Mouse (Mus musculus) spleen, embryonic (tissue): ENCODE measurements around the gene Myo19.

Experiments
- CTCF ChIA-PET: fragments of 350-600 bp; sonication (Branson Sonifier 250); formaldehyde crosslinking; loops from one replicate; lab custom pipeline; 2022; lab: Charles Lee

Gene Myo19

GRCm38 (mm10) chr11:84885238-84885637 is 5.3 kb downstream of the Myo19 start:
- CTCF ChIA-PET: interaction anchor here (0.6 kb wide), 1 partner anchor 228 kb away, joined by 3 read pairs; no protein-coding TSS in a partner anchor

GRCm38 (mm10) chr11:84886236-84886635 is 6.3 kb downstream of the Myo19 start:
- CTCF ChIA-PET: no interaction called here

- CTCF ChIA-PET: interaction anchor here (0.7 kb wide), 1 partner anchor 1114 kb away, joined by 10 read pairs; no protein-coding TSS in a partner anchor
Observed at GRCm38 (mm10) chr11:84886767-84887511, 7.0 kb downstream of the Myo19 start.

GRCm38 (mm10) chr11:84888025-84888424 is 8.1 kb downstream of the Myo19 start:
- CTCF ChIA-PET: no interaction called here

GRCm38 (mm10) chr11:84889492-84889891 is 9.5 kb downstream of the Myo19 start:
- CTCF ChIA-PET: no interaction called here

GRCm38 (mm10) chr11:84891705-84892104 is 11.8 kb downstream of the Myo19 start:
- CTCF ChIA-PET: interaction anchor here (0.7 kb wide), 1 partner anchor 411 kb away, joined by 3 read pairs; no protein-coding TSS in a partner anchor

- CTCF ChIA-PET: no interaction called here
Observed at GRCm38 (mm10) chr11:84893113-84893512, 13.2 kb downstream of the Myo19 start.

- CTCF ChIA-PET: no interaction called here
Observed at GRCm38 (mm10) chr11:84904597-84905144, 24.7 kb downstream of the Myo19 start.

GRCm38 (mm10) chr11:84907081-84907480 is 27.1 kb downstream of the Myo19 start:
- CTCF ChIA-PET: no interaction called here

- CTCF ChIA-PET: no interaction called here
Observed at GRCm38 (mm10) chr11:84908480-84908879, 28.5 kb downstream of the Myo19 start.

- CTCF ChIA-PET: interaction anchor here (0.6 kb wide), 1 partner anchor 39 kb away, joined by 3 read pairs; no protein-coding TSS in a partner anchor
Observed at GRCm38 (mm10) chr11:84910411-84910810, 30.5 kb downstream of the Myo19 start.

GRCm38 (mm10) chr11:84914673-84915072 is 34.7 kb downstream of the Myo19 start:
- CTCF ChIA-PET: no interaction called here

- CTCF ChIA-PET: no interaction called here
Observed at GRCm38 (mm10) chr11:84916053-84916702, 36.2 kb downstream of the Myo19 start, which contains the start of gene Znhit3. Znhit3 (minus strand) TSS chr11:84916366.

- CTCF ChIA-PET: no interaction called here
Observed at GRCm38 (mm10) chr11:84916703-84917300, 36.9 kb downstream of the Myo19 start.

- CTCF ChIA-PET: interaction anchor here (0.6 kb wide), 2 partner anchors 254 to 343 kb away, joined by 3 to 13 read pairs; no protein-coding TSS in a partner anchor
Observed at GRCm38 (mm10) chr11:84918425-84918824, 38.5 kb downstream of the Myo19 start.

GRCm38 (mm10) chr11:84919276-84919675 is 39.3 kb downstream of the Myo19 start:
- CTCF ChIA-PET: no interaction called here

GRCm38 (mm10) chr11:84919951-84920350 is 40.0 kb downstream of the Myo19 start:
- CTCF ChIA-PET: no interaction called here

- CTCF ChIA-PET: interaction anchor here (0.5 to 0.6 kb wide), 2 partner anchors 9 to 94 kb away, joined by 3 to 4 read pairs; no protein-coding TSS in a partner anchor
Observed at GRCm38 (mm10) chr11:84920981-84921380, 41.0 kb downstream of the Myo19 start.

- CTCF ChIA-PET: interaction anchor here (0.5 to 0.6 kb wide), 2 partner anchors 73 to 82 kb away, joined by 3 read pairs; no protein-coding TSS in a partner anchor
Observed at GRCm38 (mm10) chr11:84932261-84932660, 52.3 kb downstream of the Myo19 start.

- CTCF ChIA-PET: no interaction called here
Observed at GRCm38 (mm10) chr11:84939508-84940053, 59.6 kb downstream of the Myo19 start.

GRCm38 (mm10) chr11:84940140-84940539 is 60.2 kb downstream of the Myo19 start:
- CTCF ChIA-PET: no interaction called here
